Mouse (Mus musculus): ENCODE data around the gene Ehd4. TPM values are rescaled to one million over a fixed set of nuclear protein-coding genes. Genes with fewer than 3 reads are reported as not detected.

Ehd4 gene
- 60.6 and 97.0 TPM in 2 replicates for polyA plus RNA-seq (2015; fragmentation: Nextera tagmentation; extraction: Ambion mirVana)

- H3K9ac ChIP-seq: peak within 1 kb of the TSS; percentile 26
Measured at GRCm38 (mm10) chr2:120154361-120154894, at the start of gene Ehd4. Gene Ehd4 (minus strand): TSS chr2:120154606.

GRCm38 (mm10) chr2:120203742-120204141 lies 49.3 kb upstream of the Ehd4 start:
- no peak overlapping the region for H3K4me3 ChIP-seq
- H3K36me3 ChIP-seq: no peaks in the 10 kb centered on the region
- WGBS: 65% methylated on average over 3 of the region's 3 CpGs
- H3K27me3 ChIP-seq: no peaks in the 10 kb centered on the region
- no peak overlapping the region for H3K4me2 ChIP-seq
- H3K4me1 ChIP-seq: no peaks in the 10 kb centered on the region
- no peaks in the 10 kb centered on the region for H3K9me3 ChIP-seq
- no peak for ATAC-seq (ENCODE audit: insufficient number of reproducible peaks, low FRiP score, low TSS enrichment, low read depth)
- H3K9ac ChIP-seq: no peak overlapping the region
- no peak overlapping the region for H3K27ac ChIP-seq

More at GRCm38 (mm10) chr2:120154361-120154894, at the start of gene Ehd4:
- under 1% methylated on average over 53 of the region's 53 CpGs for WGBS
- no peaks in the 10 kb centered on the region; the same call in 1 of the 2 replicates for H3K27me3 ChIP-seq
- peak within 1 kb of the TSS; percentile 5 for H3K27ac ChIP-seq
- H3K9me3 ChIP-seq: no peaks in the 10 kb centered on the region
- peak; percentile 95 for ATAC-seq (ENCODE audit: insufficient number of reproducible peaks, low FRiP score, low TSS enrichment, low read depth)
- H3K36me3 ChIP-seq: no peaks in the 10 kb centered on the region
- peak within 1 kb of the TSS; percentile 80 for H3K4me3 ChIP-seq
- H3K4me1 ChIP-seq: peaks cover 16% of the 10 kb centered on the region
- H3K4me2 ChIP-seq: peak within 1 kb of the TSS; percentile 91

GRCm38 (mm10) chr2:120200077-120200476 lies 45.7 kb upstream of the Ehd4 start:
- H3K27me3 ChIP-seq: no peaks in the 10 kb centered on the region
- H3K9ac ChIP-seq: no peak overlapping the region
- 0 out of 2 replicates have a peak, but pooled peaks cover 3% of the 10 kb centered on the region for H3K4me1 ChIP-seq
- H3K27ac ChIP-seq: no peak overlapping the region
- H3K4me2 ChIP-seq: no peak overlapping the region
- no peaks in the 10 kb centered on the region for H3K36me3 ChIP-seq
- ATAC-seq (ENCODE audit: insufficient number of reproducible peaks, low FRiP score, low TSS enrichment, low read depth): no peak
- WGBS: 84% methylated on average over 7 of the region's 7 CpGs
- no peaks in the 10 kb centered on the region for H3K9me3 ChIP-seq
- no peak overlapping the region for H3K4me3 ChIP-seq

GRCm38 (mm10) chr2:120188174-120188573 lies 33.8 kb upstream of the Ehd4 start:
- no peak overlapping the region for H3K4me2 ChIP-seq
- no peak overlapping the region for H3K4me3 ChIP-seq
- no peak for ATAC-seq (ENCODE audit: insufficient number of reproducible peaks, low FRiP score, low TSS enrichment, low read depth)
- no peaks in the 10 kb centered on the region for H3K9me3 ChIP-seq
- H3K4me1 ChIP-seq: no peaks in the 10 kb centered on the region
- no peaks in the 10 kb centered on the region for H3K36me3 ChIP-seq
- no peaks in the 10 kb centered on the region for H3K27me3 ChIP-seq
- 66% methylated on average over 4 of the region's 4 CpGs for WGBS
- no peak overlapping the region for H3K27ac ChIP-seq
- no peak overlapping the region for H3K9ac ChIP-seq

GRCm38 (mm10) chr2:120187583-120187982 lies 33.2 kb upstream of the Ehd4 start:
- Histone ChIP-seq H3K9me3 (no peaks in the 10 kb centered on the region), H3K4me1 (no peaks in the 10 kb centered on the region), H3K27me3 (no peaks in the 10 kb centered on the region), H3K4me2 (no peak overlapping the region), H3K27ac (no peak overlapping the region), H3K36me3 (no peaks in the 10 kb centered on the region), H3K9ac (no peak overlapping the region), H3K4me3 (no peak overlapping the region)
- no peak for ATAC-seq (ENCODE audit: insufficient number of reproducible peaks, low FRiP score, low TSS enrichment, low read depth)
- 90% methylated on average over 1 of the region's 1 CpGs for WGBS

GRCm38 (mm10) chr2:120185527-120186276 lies 31.3 kb upstream of the Ehd4 start:
- Histone ChIP-seq H3K27ac (no peak overlapping the region), H3K9ac (no peak overlapping the region), H3K4me1 (no peaks in the 10 kb centered on the region), H3K9me3 (no peaks in the 10 kb centered on the region), H3K4me3 (no peak overlapping the region), H3K4me2 (no peak overlapping the region), H3K27me3 (no peaks in the 10 kb centered on the region), H3K36me3 (no peaks in the 10 kb centered on the region)
- no peak for ATAC-seq (ENCODE audit: insufficient number of reproducible peaks, low FRiP score, low TSS enrichment, low read depth)
- WGBS: 73% methylated on average over 6 of the region's 6 CpGs

GRCm38 (mm10) chr2:120178936-120179335 lies 24.5 kb upstream of the Ehd4 start:
- Histone ChIP-seq H3K9me3 (no peaks in the 10 kb centered on the region), H3K36me3 (no peaks in the 10 kb centered on the region), H3K4me1 (no peaks in the 10 kb centered on the region), H3K4me2 (no peak overlapping the region), H3K27ac (no peak overlapping the region), H3K9ac (no peak overlapping the region), H3K27me3 (no peaks in the 10 kb centered on the region), H3K4me3 (no peak overlapping the region)
- ATAC-seq (ENCODE audit: insufficient number of reproducible peaks, low FRiP score, low TSS enrichment, low read depth): no peak

GRCm38 (mm10) chr2:120173718-120174117 lies 19.3 kb upstream of the Ehd4 start:
- Histone ChIP-seq H3K9ac (no peak overlapping the region), H3K4me3 (no peak overlapping the region), H3K27me3 (no peaks in the 10 kb centered on the region), H3K4me1 (no peaks in the 10 kb centered on the region), H3K4me2 (no peak overlapping the region), H3K9me3 (no peaks in the 10 kb centered on the region), H3K27ac (no peak overlapping the region), H3K36me3 (no peaks in the 10 kb centered on the region)
- ATAC-seq (ENCODE audit: insufficient number of reproducible peaks, low FRiP score, low TSS enrichment, low read depth): no peak
- WGBS: 22% methylated on average over 10 of the region's 10 CpGs

GRCm38 (mm10) chr2:120171362-120171761 lies 17.0 kb upstream of the Ehd4 start:
- no peak overlapping the region for H3K9ac ChIP-seq
- WGBS: 89% methylated on average over 7 of the region's 7 CpGs

GRCm38 (mm10) chr2:120170726-120171125 lies 16.3 kb upstream of the Ehd4 start:
- ATAC-seq (ENCODE audit: insufficient number of reproducible peaks, low FRiP score, low TSS enrichment, low read depth): no peak
- H3K4me2 ChIP-seq: no peak overlapping the region
- no peak overlapping the region for H3K4me3 ChIP-seq
- no peaks in the 10 kb centered on the region for H3K4me1 ChIP-seq
- no peaks in the 10 kb centered on the region for H3K27me3 ChIP-seq
- H3K9me3 ChIP-seq: no peaks in the 10 kb centered on the region
- 49% methylated on average over 1 of the region's 1 CpGs for WGBS
- H3K27ac ChIP-seq: no peak overlapping the region
- no peak overlapping the region for H3K9ac ChIP-seq
- H3K36me3 ChIP-seq: no peaks in the 10 kb centered on the region

More at GRCm38 (mm10) chr2:120171362-120171761, 17.0 kb upstream of the Ehd4 start:
- Histone ChIP-seq H3K9me3 (no peaks in the 10 kb centered on the region), H3K4me1 (no peaks in the 10 kb centered on the region), H3K36me3 (no peaks in the 10 kb centered on the region), H3K4me2 (no peak overlapping the region), H3K27me3 (no peaks in the 10 kb centered on the region), H3K27ac (no peak overlapping the region), H3K4me3 (no peak overlapping the region)
- no peak for ATAC-seq (ENCODE audit: insufficient number of reproducible peaks, low FRiP score, low TSS enrichment, low read depth)

GRCm38 (mm10) chr2:120169382-120169781 lies 15.0 kb upstream of the Ehd4 start:
- Histone ChIP-seq H3K27me3 (no peaks in the 10 kb centered on the region), H3K27ac (no peak overlapping the region), H3K9ac (no peak overlapping the region), H3K4me3 (no peak overlapping the region), H3K4me2 (no peak overlapping the region), H3K36me3 (no peaks in the 10 kb centered on the region), H3K9me3 (no peaks in the 10 kb centered on the region), H3K4me1 (no peaks in the 10 kb centered on the region)
- 82% methylated on average over 3 of the region's 3 CpGs for WGBS
- ATAC-seq (ENCODE audit: insufficient number of reproducible peaks, low FRiP score, low TSS enrichment, low read depth): no peak

- Histone ChIP-seq H3K9me3 (no peaks in the 10 kb centered on the region), H3K4me2 (no peak overlapping the region), H3K9ac (no peak overlapping the region), H3K36me3 (no peaks in the 10 kb centered on the region), H3K27me3 (no peaks in the 10 kb centered on the region), H3K4me1 (no peaks in the 10 kb centered on the region), H3K4me3 (no peak overlapping the region), H3K27ac (no peak overlapping the region)
- ATAC-seq (ENCODE audit: insufficient number of reproducible peaks, low FRiP score, low TSS enrichment, low read depth): no peak
- WGBS: 89% methylated on average over 8 of the region's 8 CpGs
Measured at GRCm38 (mm10) chr2:120167763-120168162, 13.4 kb upstream of the Ehd4 start.

Data from limb, embryonic 15.5 days (tissue).